Mouse (Mus musculus): Measurements from ENCODE around the gene Ptch1. TPM values are rescaled to one million over a fixed set of nuclear protein-coding genes. Genes with fewer than 3 reads are reported as not detected.

The Ptch1 gene
- total RNA-seq (2021): 10 to 100 TPM; 53.5 to 58.2 TPM
- long read RNA-seq, experiment 1, full-length matches to known transcripts: 1 of 39 reads
- long read RNA-seq, experiment 1, partial matches to known transcripts: 7 of 39 reads
- long read RNA-seq, experiment 1, other reads (novel, unspliced or antisense): 31 of 39 reads
- long read RNA-seq, experiment 2, full-length matches to known transcripts: 3 of 42 reads
- long read RNA-seq, experiment 2, partial matches to known transcripts: 17 of 42 reads
- long read RNA-seq, experiment 2, other reads (novel, unspliced or antisense): 22 of 42 reads

DNA sequence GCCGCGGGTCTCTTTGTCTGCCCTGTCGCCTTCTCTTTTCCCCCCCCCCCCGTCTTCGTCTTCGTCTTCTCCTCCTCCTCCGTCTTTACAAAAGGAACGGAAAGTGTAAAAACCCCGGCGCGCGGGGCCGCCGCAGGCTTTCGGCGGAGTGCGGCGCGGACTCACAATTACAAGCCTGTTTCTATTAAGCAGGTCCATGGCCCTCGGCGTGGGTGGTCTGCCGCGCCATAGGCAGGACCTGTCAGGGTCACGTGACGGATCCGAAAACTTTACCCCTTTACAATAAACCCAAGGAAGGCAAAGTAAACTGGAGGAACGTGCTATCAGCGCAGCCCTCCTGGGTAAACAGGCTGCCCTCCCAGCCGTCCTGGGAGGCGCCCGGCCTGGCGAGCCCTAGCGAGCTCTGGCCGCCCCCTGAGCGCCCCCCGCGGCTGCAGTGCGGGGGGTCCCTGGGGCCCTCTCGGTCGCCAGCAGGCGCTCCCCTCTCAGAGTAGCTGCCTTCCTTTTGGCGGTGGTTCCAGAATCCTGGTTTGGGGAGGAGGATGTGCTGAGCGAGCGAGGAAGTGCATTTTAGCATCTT lies at the start of gene Ptch1:
TSS of gene Ptch1 (minus strand) at position 343 of the 580 bp plus-strand sequence.
- H3K27ac ChIP-seq: peak within 1 kb of the TSS; percentile 80
- H3K4me3 ChIP-seq: peak within 1 kb of the TSS; percentile 83
- intact Hi-C loops (cut with DNase I): loop anchor here (5.0 kb wide), 1 partner anchor 124 kb away; no protein-coding TSS in a partner anchor
- DNase-seq (ENCODE audit: extremely low spot score in 1 of 2, low spot score in 2 of 2): peak; percentile 29 to 59
- no peak; the same call in 1 of the 2 replicates for TF ChIP-seq CTCF (IDR thresholded peaks at IDR 0.05)

DNA sequence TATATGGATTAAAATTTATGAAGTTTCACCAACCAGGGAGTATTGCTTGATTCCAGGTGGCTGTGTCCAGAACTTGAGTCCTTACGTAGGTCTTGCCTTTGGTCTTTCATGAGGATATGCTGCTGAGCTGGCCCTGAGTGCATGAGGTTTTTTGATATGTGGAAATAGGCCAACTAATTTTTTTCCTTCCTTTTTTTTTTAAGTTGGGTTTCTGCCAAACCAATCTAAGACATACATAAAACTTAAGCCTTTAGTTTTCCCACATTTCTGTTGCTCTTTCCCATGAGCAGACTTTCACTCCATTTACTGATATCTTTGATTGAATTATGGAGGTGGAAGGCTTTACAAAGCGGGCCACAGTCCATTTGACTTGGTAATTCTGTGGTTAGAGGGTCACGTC lies 47.9 kb upstream of the Ptch1 start:
- DNase-seq (ENCODE audit: extremely low spot score in 1 of 2, low spot score in 2 of 2): no peak
- H3K4me3 ChIP-seq: no peak overlapping the region
- intact Hi-C loops (cut with DNase I): no loop called here
- H3K27ac ChIP-seq: no peak overlapping the region
- no peak for TF ChIP-seq CTCF (IDR thresholded peaks at IDR 0.05)

DNA sequence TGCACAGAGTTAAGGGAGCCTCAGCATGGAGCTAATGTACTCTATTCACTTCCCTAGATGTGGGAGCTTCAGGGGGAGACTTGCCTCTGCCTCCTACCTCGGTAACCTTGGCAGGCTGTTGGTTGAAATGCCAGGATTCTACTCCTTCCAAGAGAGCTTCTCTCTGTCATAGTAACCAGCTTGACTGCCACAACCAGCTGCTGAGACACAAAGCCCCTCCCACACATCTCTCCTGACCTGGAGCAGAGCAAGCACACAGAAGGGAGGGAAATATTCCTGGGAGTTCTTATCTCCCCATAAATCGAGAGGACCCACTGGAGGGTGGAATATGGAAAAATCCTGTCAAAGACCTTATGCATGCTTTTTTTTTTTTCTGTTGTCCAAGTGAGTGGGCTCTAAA lies 39.8 kb upstream of the Ptch1 start:
- intact Hi-C loops (cut with DNase I): no loop called here

DNA sequence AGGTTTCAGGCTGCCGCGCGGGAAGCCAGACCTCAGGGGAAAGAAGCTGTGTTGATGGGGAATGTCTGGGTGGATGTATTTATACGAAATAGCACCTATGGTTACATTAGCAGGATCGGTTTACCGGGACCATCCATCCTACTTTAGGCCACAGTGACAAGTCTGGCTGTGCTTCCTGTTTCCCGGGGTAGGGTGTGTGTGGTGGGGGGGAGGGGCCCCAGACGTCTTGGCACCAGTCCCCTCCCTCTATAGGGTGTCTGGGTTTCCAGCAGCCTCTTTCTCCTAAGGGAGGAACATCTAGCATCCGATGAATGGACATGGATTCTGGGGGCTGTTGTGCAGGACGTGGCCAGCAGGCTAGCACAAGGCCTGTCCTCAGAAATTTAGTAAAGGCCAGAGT lies 36.3 kb upstream of the Ptch1 start:
- Histone ChIP-seq H3K27ac (no peak overlapping the region), H3K4me3 (no peak overlapping the region)
- TF ChIP-seq CTCF (IDR thresholded peaks at IDR 0.05): no peak
- DNase-seq (ENCODE audit: extremely low spot score in 1 of 2, low spot score in 2 of 2): no peak
- intact Hi-C loops (cut with DNase I): loop anchor here (1.0 kb wide), 1 partner anchor 37 kb away; no protein-coding TSS in a partner anchor

More for the DNA sequence above, 39.8 kb upstream of the Ptch1 start:
- DNase-seq (ENCODE audit: extremely low spot score in 1 of 2, low spot score in 2 of 2): no peak
- TF ChIP-seq CTCF (IDR thresholded peaks at IDR 0.05): no peak
- no peak overlapping the region for H3K27ac ChIP-seq
- H3K4me3 ChIP-seq: no peak overlapping the region

DNA sequence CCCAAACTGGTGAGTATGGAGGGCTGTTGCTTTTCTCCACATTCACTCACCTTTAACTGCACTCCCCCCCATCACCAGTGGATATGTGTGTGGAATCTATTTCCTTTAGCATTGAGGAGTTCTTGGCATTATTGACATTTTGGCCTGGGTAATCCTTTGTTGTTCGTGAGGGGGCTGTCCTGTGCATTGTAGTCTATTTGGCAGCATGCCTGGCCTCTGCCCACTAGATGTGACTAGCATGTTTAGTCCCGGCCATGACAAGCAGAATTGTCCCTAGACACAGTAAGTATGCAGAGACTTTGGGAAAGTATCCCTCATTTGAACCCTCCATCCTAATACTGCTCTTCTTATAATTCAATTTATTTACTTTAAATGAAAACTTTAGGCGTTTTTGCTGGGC lies 24.2 kb upstream of the Ptch1 start:
- intact Hi-C loops (cut with DNase I): no loop called here
- no peak for TF ChIP-seq CTCF (IDR thresholded peaks at IDR 0.05)

DNA sequence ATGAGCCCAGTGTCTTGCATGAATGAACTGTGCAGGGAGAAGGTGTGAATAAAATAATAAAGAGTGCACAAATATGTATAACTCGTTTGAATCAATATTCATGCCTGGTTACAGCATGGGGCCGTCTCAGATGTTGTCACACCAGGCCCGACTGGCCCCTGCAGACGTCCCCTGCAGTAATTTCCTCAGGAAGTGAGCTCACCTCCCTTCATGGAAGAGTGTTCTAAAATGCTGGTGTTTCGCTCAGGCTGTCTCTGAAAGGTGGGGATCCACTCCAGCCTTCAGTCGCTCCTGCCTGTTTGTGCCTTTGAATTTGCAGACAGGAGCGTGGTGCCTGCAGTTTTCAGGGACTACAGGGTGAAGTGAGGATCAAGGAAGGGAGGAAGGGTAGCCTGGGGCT lies 22.5 kb upstream of the Ptch1 start:
- no peak for TF ChIP-seq CTCF (IDR thresholded peaks at IDR 0.05)
- H3K4me3 ChIP-seq: no peak overlapping the region
- intact Hi-C loops (cut with DNase I): no loop called here
- H3K27ac ChIP-seq: no peak overlapping the region
- no peak for DNase-seq (ENCODE audit: extremely low spot score in 1 of 2, low spot score in 2 of 2)

More for the DNA sequence above, 24.2 kb upstream of the Ptch1 start:
- no peak overlapping the region for H3K4me3 ChIP-seq
- no peak for DNase-seq (ENCODE audit: extremely low spot score in 1 of 2, low spot score in 2 of 2)
- H3K27ac ChIP-seq: no peak overlapping the region

DNA sequence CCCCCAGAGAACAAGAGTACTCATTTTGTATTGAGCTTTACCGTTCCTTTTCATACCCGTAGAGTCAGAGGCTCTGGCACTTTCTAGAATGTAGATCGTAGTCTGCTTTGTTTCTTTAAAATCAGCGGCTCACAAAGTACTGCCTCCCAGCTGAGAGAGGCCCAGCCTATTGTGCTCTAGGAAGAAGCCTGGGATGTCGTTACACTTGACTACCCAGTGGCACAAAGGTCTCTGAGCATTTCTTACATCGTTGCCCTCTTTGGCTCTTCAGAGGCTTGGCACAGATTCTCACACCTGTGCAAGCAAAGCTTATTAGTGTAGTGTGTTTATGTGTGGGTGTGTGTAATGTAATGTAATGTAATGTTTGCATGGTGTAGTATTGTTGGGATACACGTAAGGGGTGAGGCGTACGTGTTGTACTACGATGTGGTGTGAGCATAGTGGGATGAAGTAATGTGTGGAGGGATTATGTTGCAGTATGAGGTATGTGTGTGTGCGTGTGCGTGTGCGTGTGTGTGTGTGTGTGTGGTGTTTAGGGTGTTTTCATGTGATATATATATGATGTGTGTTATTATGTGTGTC lies 20.2 kb upstream of the Ptch1 start:
- no peak for TF ChIP-seq CTCF (IDR thresholded peaks at IDR 0.05)
- intact Hi-C loops (cut with DNase I): no loop called here

DNA sequence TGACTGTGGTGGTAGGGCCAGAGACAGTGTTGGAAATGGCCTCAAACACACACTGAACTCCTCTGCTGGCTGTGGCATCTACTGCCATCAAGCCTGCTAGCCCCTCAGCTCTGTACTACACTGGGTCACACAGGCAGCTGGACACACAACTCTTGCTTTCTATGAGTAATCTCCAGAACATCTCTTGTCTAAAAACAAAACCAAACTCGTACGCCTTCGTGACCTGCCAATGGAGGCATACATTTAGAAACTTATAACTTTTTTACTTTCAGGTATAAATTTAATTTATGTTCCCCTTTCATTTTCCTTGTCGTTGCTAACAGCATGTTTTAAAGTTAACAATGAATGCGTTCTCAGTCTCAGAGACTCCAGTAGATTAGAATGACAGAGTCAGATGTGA lies 19.4 kb upstream of the Ptch1 start:
- no peak for TF ChIP-seq CTCF (IDR thresholded peaks at IDR 0.05)
- Histone ChIP-seq H3K4me3 (no peak overlapping the region), H3K27ac (no peak overlapping the region)
- intact Hi-C loops (cut with DNase I): no loop called here
- DNase-seq (ENCODE audit: extremely low spot score in 1 of 2, low spot score in 2 of 2): no peak

More for the DNA sequence above, 20.2 kb upstream of the Ptch1 start:
- no peak for DNase-seq (ENCODE audit: extremely low spot score in 1 of 2, low spot score in 2 of 2)
- H3K4me3 ChIP-seq: no peak overlapping the region
- H3K27ac ChIP-seq: no peak overlapping the region

DNA sequence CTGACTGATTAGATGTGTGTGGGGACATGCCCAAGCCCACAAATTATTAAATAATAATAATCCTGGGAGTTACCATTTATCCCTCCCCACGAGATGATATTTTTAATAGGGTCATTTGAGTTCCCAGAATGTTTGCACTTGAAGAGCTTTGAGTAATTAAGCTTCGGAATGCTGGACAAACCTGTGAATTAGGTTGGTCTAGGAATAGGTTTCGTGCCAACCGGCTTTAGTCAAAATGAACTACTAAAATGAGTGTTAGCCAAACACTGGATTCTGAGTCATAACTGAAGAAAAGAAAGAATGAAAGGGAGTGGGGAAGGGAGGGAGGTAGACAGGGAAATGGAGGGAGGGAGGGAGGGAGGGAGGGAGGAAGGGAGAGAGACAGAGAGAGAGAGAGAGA lies 1.2 kb upstream of the Ptch1 start:
- intact Hi-C loops (cut with DNase I): loop anchor here (5.0 kb wide), 1 partner anchor 123 kb away; no protein-coding TSS in a partner anchor
- TF ChIP-seq CTCF (IDR thresholded peaks at IDR 0.05): no peak

DNA sequence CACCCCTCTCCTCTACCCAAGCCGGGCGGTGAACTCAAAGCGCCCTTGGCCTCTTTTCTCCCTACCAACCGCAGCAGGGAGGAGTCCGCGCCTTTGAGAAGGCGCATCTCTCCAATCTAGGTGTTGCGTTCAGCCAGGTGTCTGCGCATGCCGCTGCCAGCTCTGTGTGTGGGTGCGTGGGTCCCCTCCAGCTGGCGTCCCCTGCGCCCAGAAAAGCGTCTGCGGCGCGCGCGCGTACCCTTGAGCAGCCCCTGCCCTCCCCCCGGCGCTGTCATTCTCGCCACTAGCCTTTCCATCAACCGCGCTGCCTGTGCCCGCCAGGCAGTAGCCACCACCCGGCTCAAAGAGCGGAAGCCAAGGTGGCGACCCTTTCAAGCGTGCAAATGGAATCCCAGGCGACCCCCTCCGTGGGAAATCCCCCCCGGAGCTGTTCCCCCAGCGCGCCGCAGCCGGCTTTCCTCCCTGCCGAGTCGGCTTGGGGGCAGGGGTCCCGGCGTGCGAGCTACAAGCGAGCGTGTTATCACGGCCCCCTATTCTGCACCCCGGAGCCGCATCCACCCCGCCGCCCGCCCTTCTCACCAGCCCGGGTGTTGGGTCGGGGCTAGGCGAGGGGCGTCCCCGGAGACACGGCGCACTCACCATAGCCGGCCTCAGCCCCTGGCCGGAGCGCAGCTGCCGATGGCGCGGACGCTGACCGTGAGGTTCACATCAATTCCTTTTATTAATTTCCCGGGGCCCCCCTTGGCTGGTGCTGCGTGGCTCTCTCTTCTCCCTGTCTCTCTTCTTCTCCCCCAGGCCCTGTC lies 744 bp downstream of the Ptch1 start:
- intact Hi-C loops (cut with DNase I): loop anchor here (5.0 kb wide), 1 partner anchor 125 kb away; no protein-coding TSS in a partner anchor
- peak; percentile 49 to 65 for DNase-seq (ENCODE audit: extremely low spot score in 1 of 2, low spot score in 2 of 2)
- TF ChIP-seq CTCF (IDR thresholded peaks at IDR 0.05): no peak

More for the DNA sequence above, 1.2 kb upstream of the Ptch1 start:
- Histone ChIP-seq H3K4me3 (no peak overlapping the region), H3K27ac (no peak overlapping the region)
- DNase-seq (ENCODE audit: extremely low spot score in 1 of 2, low spot score in 2 of 2): no peak

DNA sequence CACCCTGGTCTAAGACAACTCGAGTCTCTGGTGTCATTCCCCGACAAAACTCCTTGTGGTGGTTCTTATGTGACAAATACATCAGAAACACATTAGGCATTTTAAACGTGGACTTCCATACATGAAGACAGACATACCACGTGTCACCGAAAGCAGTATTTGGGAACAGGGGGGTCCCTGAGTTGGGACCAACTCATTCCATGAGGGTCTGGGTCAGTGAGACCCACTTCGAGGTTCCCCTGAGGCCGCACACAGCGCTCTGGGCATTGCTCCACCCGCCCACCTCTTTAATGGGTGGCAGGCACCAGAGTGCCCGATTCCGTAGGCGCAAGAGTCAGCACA lies 1.3 kb downstream of the Ptch1 start:
- no peak for DNase-seq (ENCODE audit: extremely low spot score in 1 of 2, low spot score in 2 of 2)
- intact Hi-C loops (cut with DNase I): loop anchor here (5.0 kb wide), 1 partner anchor 125 kb away; no protein-coding TSS in a partner anchor
- no peak for TF ChIP-seq CTCF (IDR thresholded peaks at IDR 0.05)
- peak overlapping the region; percentile 83 for H3K4me3 ChIP-seq
- peak overlapping the region; percentile 80; the same call in 1 of the 2 replicates for H3K27ac ChIP-seq

More for the DNA sequence above, 744 bp downstream of the Ptch1 start:
- Histone ChIP-seq H3K4me3 (peak overlapping the region; percentile 83), H3K27ac (peak overlapping the region; percentile 80)

Measured in left cerebral cortex, adult 2 months (tissue).